Mouse (Mus musculus) liver, adult 2 months (tissue): Measurements from ENCODE around the gene Ttll13. TPM values are rescaled to one million over a fixed set of nuclear protein-coding genes. Genes with fewer than 3 reads are reported as not detected.

Source experiments
- DNase-seq: peaks from one replicate; pipeline ENCODE4 v3.0.0-alpha.2; 2011; ENCODE audit warnings: low read depth, low spot score; ENCODE audit errors: extremely low read depth
- H3K27ac ChIP-seq: fragments of 200-500 bp; replicated peaks from 2 replicates; pipeline ENCODE4 v1.5.1; 2012; ENCODE audit warnings: low read depth, mild to moderate bottlenecking, control low read depth, inconsistent platforms, low read length; ENCODE audit not compliant: insufficient read depth
- H3K27me3 ChIP-seq: fragments of 200-500 bp; 2 replicates; pipeline ENCODE4 v1.6.1; 2012; ENCODE audit warnings: mild to moderate bottlenecking, moderate library complexity, low read length, inconsistent platforms; ENCODE audit not compliant: control insufficient read depth, insufficient read depth
- H3K36me3 ChIP-seq: fragments of 200-500 bp; 2 replicates; pipeline ENCODE4 v1.6.1; 2012; ENCODE audit warnings: low read length, inconsistent platforms; ENCODE audit not compliant: control insufficient read depth, insufficient read depth
- H3K4me1 ChIP-seq: fragments of 200-500 bp; 2 replicates; pipeline ENCODE4 v1.6.1; 2011; ENCODE audit warnings: low read length; ENCODE audit not compliant: control insufficient read depth, insufficient read depth
- H3K4me3 ChIP-seq: fragments of 200-500 bp; 2 replicates; pipeline ENCODE4 v1.5.1; 2011; ENCODE audit warnings: low read depth, mild to moderate bottlenecking, control low read depth, low read length, moderate library complexity; ENCODE audit not compliant: insufficient read depth
- H3K79me2 ChIP-seq: fragments of 200-500 bp; 2 replicates; pipeline ENCODE4 v1.6.1; 2012; ENCODE audit warnings: inconsistent platforms, mild to moderate bottlenecking, low read length, moderate library complexity; ENCODE audit not compliant: control insufficient read depth, insufficient read depth
- H3K9ac ChIP-seq: fragments of 200-500 bp; 2 replicates; pipeline ENCODE4 v1.6.1; 2012; ENCODE audit warnings: low read depth, mild to moderate bottlenecking, control low read depth, inconsistent platforms, low read length
- CTCF ChIP-seq: fragments of 200-500 bp; IDR thresholded peaks from 2 replicates; pipeline ENCODE4 v1.5.1; 2011; ENCODE audit warnings: low read depth, low read length, control low read depth
- POLR2A ChIP-seq: fragments of 200-500 bp; IDR thresholded peaks from 2 replicates; pipeline ENCODE4 v1.6.1; 2011; ENCODE audit warnings: low read length, control low read depth; ENCODE audit not compliant: insufficient read depth; ENCODE audit errors: extremely low read depth
- WGBS: fragments of 180-500 bp; shearing (Covaris S2); methylation state at CpG from one replicate; pipeline ENCODE4 v1.1.7; 2018; 5-methylcytosine and 5-hydroxymethylcytosine counted together
- polyA plus RNA-seq: library from polyadenylated mRNA; depleted of rRNA; stranded (reverse); fragments of >200 nt; gene quantifications from 2 replicates; pipeline ENCODE4 v1.2.3, GENCODE M21; 2012
- total RNA-seq: library from RNA; depleted of rRNA; stranded (reverse); fragments of >200 nt; gene quantifications from 2 replicates; pipeline ENCODE4 v1.2.3, GENCODE M21; 2014

The Ttll13 gene
- total and polyA plus RNA-seq, 2 experiments, result 0.46 to 0.57 TPM

DNA sequence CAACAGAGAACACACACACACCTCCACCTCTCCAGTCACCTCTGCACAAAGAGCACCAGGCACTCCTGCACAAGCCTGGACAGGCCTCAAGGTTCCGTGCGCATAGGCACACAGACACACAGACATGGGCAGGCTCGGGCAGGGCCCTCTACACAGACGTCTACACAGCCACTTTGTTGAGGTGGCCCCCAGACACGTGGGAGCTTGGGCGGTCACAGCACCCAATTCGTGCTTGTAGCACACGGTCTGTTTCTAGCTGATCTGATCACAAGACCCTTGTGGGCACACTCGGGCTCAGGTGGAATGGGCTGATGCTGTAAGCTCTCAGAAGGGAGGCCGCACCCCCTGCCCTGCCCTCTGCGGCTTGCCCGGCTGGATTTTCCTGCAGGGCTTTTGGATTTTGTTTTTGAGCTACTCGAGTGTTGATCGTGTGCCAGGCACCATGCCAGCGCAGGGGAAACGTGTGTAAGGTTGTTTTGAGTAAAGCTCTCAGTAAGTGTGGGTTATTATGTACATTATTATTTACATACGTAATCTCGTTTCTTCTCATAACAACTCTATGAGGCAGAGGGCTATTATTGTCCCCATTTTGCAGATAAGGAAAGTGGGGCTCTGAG lies 38.0 kb upstream of the Ttll13 start:
- no peak overlapping the region for H3K9ac ChIP-seq
- no peak for DNase-seq
- H3K27ac ChIP-seq, result no peak overlapping the region
- H3K36me3 ChIP-seq, result no peaks in the 10 kb centered on the region
- no peaks in the 10 kb centered on the region for H3K27me3 ChIP-seq
- WGBS, result 72% methylated on average over 18 of the region's 18 CpGs
- no peak overlapping the region for H3K4me3 ChIP-seq
- peaks cover 8% of the 10 kb centered on the region; the same call in 1 of the 2 replicates for H3K4me1 ChIP-seq
- H3K79me2 ChIP-seq, result peaks cover 5% of the 10 kb centered on the region; the same call in 1 of the 2 replicates
- no peak for TF ChIP-seq CTCF
- TF ChIP-seq POLR2A, result no peak

DNA sequence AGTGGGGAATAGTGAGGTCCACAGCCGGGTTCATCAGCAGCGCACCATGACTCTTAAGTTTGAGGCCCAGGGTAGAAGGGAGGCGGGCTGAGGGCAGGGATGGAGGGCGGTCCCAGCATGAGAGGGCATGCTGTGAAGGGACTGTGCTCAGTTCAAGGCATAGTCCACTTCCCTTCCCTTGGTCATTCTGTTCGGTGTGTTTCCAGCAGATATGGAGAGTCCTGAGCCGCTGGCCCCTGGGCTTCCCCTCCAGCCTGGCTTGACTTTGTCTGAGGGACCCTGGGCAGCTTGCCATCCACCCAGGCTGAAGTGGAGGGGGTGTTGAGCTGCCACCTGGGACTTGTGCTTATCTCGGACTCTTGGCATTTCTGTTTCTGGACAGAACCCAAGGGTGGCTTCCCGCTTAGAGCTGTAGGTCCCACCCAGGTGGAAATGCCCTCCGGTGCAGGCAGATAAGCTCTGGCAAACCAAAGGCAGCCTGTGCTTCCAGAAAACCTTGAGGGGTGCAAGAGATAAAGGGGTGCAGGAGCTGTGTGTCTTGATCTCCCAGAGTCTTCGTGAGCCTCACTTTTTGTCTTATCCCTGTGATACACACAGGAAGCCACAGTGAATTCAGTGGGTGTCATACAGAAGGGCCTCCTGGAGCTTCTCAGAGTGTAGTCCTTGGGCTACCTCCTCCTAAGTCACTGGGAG lies 37.3 kb upstream of the Ttll13 start:
- no peak for DNase-seq
- no peak for TF ChIP-seq CTCF
- no peak for TF ChIP-seq POLR2A
- Histone ChIP-seq H3K27ac (peak overlapping the region; percentile 45), H3K36me3 (no peaks in the 10 kb centered on the region; the same call in 1 of the 2 replicates), H3K27me3 (no peaks in the 10 kb centered on the region), H3K79me2 (peaks cover 5% of the 10 kb centered on the region; the same call in 1 of the 2 replicates), H3K4me1 (peaks cover 8% of the 10 kb centered on the region; the same call in 1 of the 2 replicates), H3K9ac (no peak overlapping the region), H3K4me3 (no peak overlapping the region)
- WGBS, result 51% methylated on average over 10 of the region's 10 CpGs

DNA sequence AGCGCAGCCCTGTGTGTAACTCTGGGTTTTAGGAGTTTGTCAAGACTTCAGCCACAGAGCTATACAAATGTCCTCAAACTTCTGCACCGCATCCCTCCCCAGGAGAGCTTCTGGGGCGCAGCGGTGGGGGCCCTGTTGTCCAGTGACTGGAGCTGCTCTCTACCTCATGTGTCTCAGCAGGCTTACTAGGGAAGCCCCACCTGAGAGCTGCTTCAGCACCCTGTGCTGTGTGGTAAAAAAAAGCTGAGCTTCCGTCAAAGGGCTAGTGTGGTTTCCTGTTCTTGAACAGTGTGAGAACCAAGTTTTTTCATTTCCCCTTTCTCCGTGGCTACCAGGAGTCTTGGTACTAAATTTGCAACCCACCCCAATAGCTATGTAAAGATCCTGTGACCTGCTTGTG lies 36.5 kb upstream of the Ttll13 start:
- no peaks in the 10 kb centered on the region; the same call in 1 of the 2 replicates for H3K36me3 ChIP-seq
- H3K27ac ChIP-seq, result no peak overlapping the region; the same call in 1 of the 2 replicates
- no peak overlapping the region for H3K9ac ChIP-seq
- 91% methylated on average over 6 of the region's 6 CpGs for WGBS
- peak; percentile 47 for DNase-seq
- H3K4me3 ChIP-seq, result no peak overlapping the region
- no peaks in the 10 kb centered on the region for H3K27me3 ChIP-seq
- TF ChIP-seq POLR2A (no peak), CTCF (no peak)
- H3K4me1 ChIP-seq, result peaks cover 8% of the 10 kb centered on the region; the same call in 1 of the 2 replicates
- H3K79me2 ChIP-seq, result peaks cover 5% of the 10 kb centered on the region; the same call in 1 of the 2 replicates

DNA sequence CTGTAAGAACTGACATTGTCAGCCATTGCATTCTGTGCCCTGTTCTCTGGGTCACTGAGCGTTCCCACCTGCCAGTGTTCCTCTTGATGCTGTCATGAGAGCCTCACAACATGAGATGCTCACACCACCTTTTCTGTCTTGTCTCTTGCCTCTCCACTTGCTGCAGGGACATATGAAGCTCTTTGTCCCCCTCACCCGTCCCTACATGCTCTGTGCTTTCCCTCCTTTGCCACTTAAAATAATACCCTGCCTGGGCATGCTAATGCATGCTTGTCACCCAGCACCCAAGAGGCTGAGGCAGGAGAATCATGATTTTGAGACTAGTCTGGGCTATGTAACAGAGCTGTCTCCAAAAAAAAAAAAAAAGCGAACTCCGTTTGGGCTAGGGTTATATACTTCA lies 35.2 kb upstream of the Ttll13 start:
- Histone ChIP-seq H3K4me1 (peaks cover 8% of the 10 kb centered on the region; the same call in 1 of the 2 replicates), H3K9ac (no peak overlapping the region), H3K79me2 (peaks cover 5% of the 10 kb centered on the region; the same call in 1 of the 2 replicates), H3K4me3 (no peak overlapping the region), H3K27ac (no peak overlapping the region), H3K27me3 (no peaks in the 10 kb centered on the region), H3K36me3 (no peaks in the 10 kb centered on the region; the same call in 1 of the 2 replicates)
- DNase-seq, result no peak
- WGBS, result 94% methylated on average over 4 of the region's 4 CpGs
- TF ChIP-seq CTCF (no peak), POLR2A (no peak)

DNA sequence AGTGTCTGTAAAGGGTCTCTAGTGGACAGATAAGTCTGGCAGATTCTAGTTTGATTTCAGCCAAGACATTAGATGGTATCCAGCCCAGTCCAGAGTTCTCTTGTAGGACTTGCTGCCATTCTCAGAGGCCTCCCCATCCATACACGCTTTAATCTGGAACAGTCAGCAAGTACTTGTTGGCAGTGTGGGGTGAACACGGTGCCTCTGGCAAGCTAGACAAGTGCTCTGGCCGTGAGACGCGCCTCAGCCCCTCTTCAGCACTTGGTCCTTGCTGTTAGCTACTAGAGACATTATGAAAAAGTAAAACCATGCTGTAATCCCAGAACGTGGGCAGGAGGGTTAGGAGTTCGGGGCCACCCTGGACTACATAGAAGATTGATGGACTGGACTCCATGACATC lies 32.6 kb upstream of the Ttll13 start:
- Histone ChIP-seq H3K9ac (no peak overlapping the region), H3K79me2 (peaks cover 3% of the 10 kb centered on the region; the same call in 1 of the 2 replicates), H3K27ac (no peak overlapping the region), H3K4me1 (peaks cover 2% of the 10 kb centered on the region; the same call in 1 of the 2 replicates), H3K4me3 (no peak overlapping the region), H3K27me3 (no peaks in the 10 kb centered on the region), H3K36me3 (peaks cover 1% of the 10 kb centered on the region; the same call in 1 of the 2 replicates)
- TF ChIP-seq CTCF, result no peak
- TF ChIP-seq POLR2A, result no peak
- 93% methylated on average over 7 of the region's 7 CpGs for WGBS
- DNase-seq, result no peak

DNA sequence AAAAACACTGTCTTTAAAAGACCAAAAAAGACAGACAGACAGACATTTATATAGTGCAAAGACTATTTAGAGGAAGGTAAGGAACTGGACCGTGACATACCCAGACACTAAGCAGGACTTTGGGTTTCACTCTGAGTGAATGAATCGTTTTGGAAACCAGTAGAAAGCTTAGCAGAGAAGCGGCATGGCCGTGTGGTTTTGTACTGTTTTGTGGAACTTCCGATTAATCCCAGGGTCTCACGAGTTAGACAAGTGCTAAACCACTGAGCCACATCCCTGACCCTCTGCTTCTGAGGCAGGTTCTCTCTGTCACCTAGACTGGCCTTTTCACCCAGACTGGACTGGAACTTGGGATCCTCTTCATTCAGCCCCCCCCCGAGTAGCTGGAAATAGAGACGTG lies 31.7 kb upstream of the Ttll13 start:
- Histone ChIP-seq H3K4me3 (no peak overlapping the region), H3K36me3 (peaks cover 4% of the 10 kb centered on the region; the same call in 1 of the 2 replicates), H3K9ac (no peak overlapping the region), H3K4me1 (peaks cover 2% of the 10 kb centered on the region; the same call in 1 of the 2 replicates), H3K27ac (no peak overlapping the region), H3K27me3 (no peaks in the 10 kb centered on the region), H3K79me2 (peaks cover 3% of the 10 kb centered on the region; the same call in 1 of the 2 replicates)
- no peak for TF ChIP-seq CTCF
- no peak for TF ChIP-seq POLR2A
- 91% methylated on average over 8 of the region's 8 CpGs for WGBS
- no peak for DNase-seq
